Mouse (Mus musculus): ENCODE data around the gene Ankrd44.

DNA sequence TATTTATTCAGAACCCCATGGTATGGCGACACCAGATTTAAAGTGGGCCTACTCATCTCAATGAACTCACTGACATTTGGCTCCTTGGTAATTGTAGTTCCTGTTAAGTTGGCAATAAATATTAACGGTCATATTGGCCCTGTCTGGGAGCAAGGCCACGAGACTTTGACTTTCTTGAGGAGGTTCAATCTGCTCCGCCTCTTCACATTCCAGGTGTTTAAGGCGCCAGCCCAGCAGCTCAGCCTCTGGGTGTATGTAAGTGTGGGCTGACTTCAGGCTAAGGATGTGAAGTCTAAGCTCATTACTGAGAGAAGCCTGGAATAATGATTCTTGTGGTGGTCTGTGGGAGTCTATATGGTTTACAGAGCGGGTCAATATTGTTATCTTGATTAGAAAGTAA is 313.8 kb downstream of the Ankrd44 start:
- no peak for TF ChIP-seq CTCF (IDR thresholded peaks at IDR 0.05; ENCODE audit: control insufficient read depth, insufficient read depth, insufficient replicate concordance, low read depth, low read length)
- TF ChIP-seq POLR2A (IDR thresholded peaks at IDR 0.05; ENCODE audit: control insufficient read depth, low read depth, low read length), result no peak

All from testis, adult 2 months (tissue).